Mouse (Mus musculus) neural tube, embryonic 14.5 days (tissue): ENCODE measurements around the gene Acsl6. TPM values are rescaled to one million over a fixed set of nuclear protein-coding genes. Genes with fewer than 3 reads are reported as not detected.
"Not testable (repeated sequence)": the region's sequence is repeated elsewhere in the genome, so short reads cannot be mapped to it uniquely, and the experiment has no call there.

Source experiments
- ATAC-seq: fragments of 200-750 bp; cut with Nextera tagmentation; 2 replicates; pipeline ENCODE4 v1.8.0; 2017; ENCODE audit warnings: low read depth, mild to moderate bottlenecking, moderate TSS enrichment, moderate library complexity
- H3K27ac ChIP-seq: fragments of 300-500 bp; sonication (generic); 2 replicates; pipeline ENCODE4 v1.5.1; 2014; ENCODE audit warnings: low read depth, mild to moderate bottlenecking, control low read depth, low read length, moderate library complexity, mixed read lengths
- H3K27me3 ChIP-seq: fragments of 300-500 bp; sonication (generic); 2 replicates; pipeline ENCODE4 v1.6.1; 2014; ENCODE audit warnings: low read length; ENCODE audit not compliant: control insufficient read depth, insufficient read depth
- H3K36me3 ChIP-seq: fragments of 300-500 bp; sonication (generic); 2 replicates; pipeline ENCODE4 v1.6.1; 2014; ENCODE audit warnings: low read length, mixed read lengths; ENCODE audit not compliant: control insufficient read depth, insufficient read depth
- H3K4me1 ChIP-seq: fragments of 300-500 bp; sonication (generic); 2 replicates; pipeline ENCODE4 v1.6.1; 2014; ENCODE audit warnings: low read length; ENCODE audit not compliant: control insufficient read depth, insufficient read depth
- H3K4me2 ChIP-seq: fragments of 300-500 bp; sonication (generic); 2 replicates; pipeline ENCODE4 v1.6.1; 2014; ENCODE audit warnings: mild to moderate bottlenecking, low read depth, low read length, control low read depth
- H3K4me3 ChIP-seq: fragments of 300-500 bp; sonication (generic); 2 replicates; pipeline ENCODE4 v1.5.1; 2014; ENCODE audit warnings: low read depth, low read length, control low read depth, mixed read lengths
- H3K9ac ChIP-seq: fragments of 300-500 bp; sonication (generic); replicated peaks from 2 replicates; pipeline ENCODE4 v1.6.1; 2014; ENCODE audit warnings: low read depth, mild to moderate bottlenecking, control low read depth, low read length, mixed read lengths
- H3K9me3 ChIP-seq: fragments of 300-500 bp; sonication (generic); 2 replicates; pipeline ENCODE4 v1.6.1; 2016; ENCODE audit warnings: low read length; ENCODE audit not compliant: control insufficient read depth
- WGBS: fragments of 180-500 bp; shearing (Covaris S2); extraction: QIAGEN DNeasy Blood & Tissue Kit; methylation state at CpG from one replicate; pipeline ENCODE4 v1.1.7; 2014; 5-methylcytosine and 5-hydroxymethylcytosine counted together
- polyA plus RNA-seq: library from polyadenylated mRNA; unstranded; fragments of >200 nt; fragmentation: Nextera tagmentation; extraction: Ambion mirVana; gene quantifications from 2 replicates; pipeline ENCODE4 v1.2.1, GENCODE M21; 2014

The Acsl6 gene
- polyA plus RNA-seq, 1 experiment from 2014 or later = 50.9 TPM

- Histone ChIP-seq H3K27me3 (no peaks in the 10 kb centered on the region), H3K4me3 (no peak overlapping the region), H3K9me3 (no peaks in the 10 kb centered on the region), H3K4me1 (no peaks in the 10 kb centered on the region), H3K36me3 (no peaks in the 10 kb centered on the region), H3K27ac (no peak overlapping the region), H3K4me2 (no peak overlapping the region), H3K9ac (no peak overlapping the region)
- ATAC-seq = no peak
- 90% methylated on average over 8 of the region's 8 CpGs for WGBS
These were observed 15.7 kb upstream of the Acsl6 start for GRCm38 (mm10) chr11:54287821-54288453.

- 86% methylated on average over 2 of the region's 2 CpGs for WGBS
- H3K4me1 ChIP-seq = no peaks in the 10 kb centered on the region
- H3K27me3 ChIP-seq = no peaks in the 10 kb centered on the region
- H3K4me3 ChIP-seq = no peak overlapping the region
- H3K36me3 ChIP-seq = no peaks in the 10 kb centered on the region
- no peak overlapping the region for H3K9ac ChIP-seq
- no peaks in the 10 kb centered on the region; the same call in 1 of the 2 replicates for H3K9me3 ChIP-seq
- ATAC-seq = no peak
- no peak overlapping the region for H3K27ac ChIP-seq
- H3K4me2 ChIP-seq = no peak overlapping the region
These were observed 11.4 kb upstream of the Acsl6 start for GRCm38 (mm10) chr11:54292163-54292562.

GRCm38 (mm10) chr11:54293980-54294807 lies 9.4 kb upstream of the Acsl6 start:
- no peaks in the 10 kb centered on the region; the same call in 1 of the 2 replicates for H3K9me3 ChIP-seq
- no peak overlapping the region for H3K9ac ChIP-seq
- H3K36me3 ChIP-seq = no peaks in the 10 kb centered on the region
- H3K27ac ChIP-seq = no peak overlapping the region
- ATAC-seq = no peak
- no peak overlapping the region for H3K4me3 ChIP-seq
- no peaks in the 10 kb centered on the region for H3K27me3 ChIP-seq
- H3K4me1 ChIP-seq = no peaks in the 10 kb centered on the region
- WGBS = 67% methylated on average over 12 of the region's 12 CpGs
- H3K4me2 ChIP-seq = no peak overlapping the region

GRCm38 (mm10) chr11:54295971-54296370 lies 7.6 kb upstream of the Acsl6 start:
- H3K9ac ChIP-seq = no peak overlapping the region
- ATAC-seq = no peak
- no peak overlapping the region for H3K4me3 ChIP-seq
- no peaks in the 10 kb centered on the region for H3K27me3 ChIP-seq
- H3K4me2 ChIP-seq = no peak overlapping the region
- no peaks in the 10 kb centered on the region for H3K4me1 ChIP-seq
- no peaks in the 10 kb centered on the region for H3K36me3 ChIP-seq
- no peak overlapping the region for H3K27ac ChIP-seq
- H3K9me3 ChIP-seq = no peaks in the 10 kb centered on the region; the same call in 1 of the 2 replicates
- 88% methylated on average over 4 of the region's 4 CpGs for WGBS

- no peaks in the 10 kb centered on the region; the same call in 1 of the 2 replicates for H3K9me3 ChIP-seq
- WGBS = 93% methylated on average over 1 of the region's 1 CpGs
- no peaks in the 10 kb centered on the region for H3K36me3 ChIP-seq
- no peak overlapping the region for H3K9ac ChIP-seq
- no peak overlapping the region for H3K4me2 ChIP-seq
- no peak overlapping the region for H3K27ac ChIP-seq
- ATAC-seq = no peak
- no peak overlapping the region for H3K4me3 ChIP-seq
- H3K4me1 ChIP-seq = no peaks in the 10 kb centered on the region
- H3K27me3 ChIP-seq = no peaks in the 10 kb centered on the region
These were observed 6.9 kb upstream of the Acsl6 start for GRCm38 (mm10) chr11:54296734-54297133.

- not testable (repeated sequence) for H3K27ac ChIP-seq, H3K4me1 ChIP-seq, H3K9ac ChIP-seq, ATAC-seq, H3K9me3 ChIP-seq, H3K4me2 ChIP-seq, H3K4me3 ChIP-seq, H3K36me3 ChIP-seq, H3K27me3 ChIP-seq
- 81% methylated on average over 2 of the region's 2 CpGs for WGBS
These were observed 6.1 kb upstream of the Acsl6 start for GRCm38 (mm10) chr11:54297471-54297870.

- ATAC-seq = no peak
- H3K4me2 ChIP-seq = no peak overlapping the region
- H3K9me3 ChIP-seq = no peaks in the 10 kb centered on the region; the same call in 1 of the 2 replicates
- H3K27ac ChIP-seq = no peak overlapping the region
- H3K36me3 ChIP-seq = no peaks in the 10 kb centered on the region
- peaks cover 12% of the 10 kb centered on the region; the same call in 1 of the 2 replicates for H3K4me1 ChIP-seq
- H3K27me3 ChIP-seq = no peaks in the 10 kb centered on the region
- no peak overlapping the region for H3K4me3 ChIP-seq
- no peak overlapping the region for H3K9ac ChIP-seq
These were observed 4.8 kb upstream of the Acsl6 start for GRCm38 (mm10) chr11:54298777-54299176.

- H3K27ac ChIP-seq = no peak overlapping the region
- H3K4me1 ChIP-seq = peaks cover 25% of the 10 kb centered on the region
- H3K27me3 ChIP-seq = no peaks in the 10 kb centered on the region
- ATAC-seq = no peak
- no peaks in the 10 kb centered on the region for H3K36me3 ChIP-seq
- H3K4me3 ChIP-seq = no peak overlapping the region
- no peak overlapping the region for H3K4me2 ChIP-seq
- WGBS = 95% methylated on average over 8 of the region's 8 CpGs
- no peaks in the 10 kb centered on the region; the same call in 1 of the 2 replicates for H3K9me3 ChIP-seq
- H3K9ac ChIP-seq = no peak overlapping the region
These were observed 1.6 kb upstream of the Acsl6 start for GRCm38 (mm10) chr11:54301994-54302393.

GRCm38 (mm10) chr11:54302606-54303005 lies 992 bp upstream of the Acsl6 start:
- Histone ChIP-seq H3K27ac (peak overlapping the region; percentile 88), H3K4me1 (peaks cover 29% of the 10 kb centered on the region), H3K36me3 (no peaks in the 10 kb centered on the region), H3K9ac (peak overlapping the region; percentile 86; the same call in 1 of the 2 replicates), H3K27me3 (no peaks in the 10 kb centered on the region), H3K4me3 (no peak overlapping the region; the same call in 1 of the 2 replicates), H3K9me3 (no peaks in the 10 kb centered on the region), H3K4me2 (peak overlapping the region; percentile 81; the same call in 1 of the 2 replicates)
- no peak for ATAC-seq
- 90% methylated on average over 3 of the region's 3 CpGs for WGBS
